Mouse (Mus musculus) liver, embryonic 13.5 days (tissue): ENCODE data around the gene Gk5. TPM values are rescaled to one million over a fixed set of nuclear protein-coding genes. Genes with fewer than 3 reads are reported as not detected.
"Not testable (repeated sequence)": the region's sequence is repeated elsewhere in the genome, so short reads cannot be mapped to it uniquely, and the experiment has no call there.

Experiments used
- ATAC-seq: fragments of 200-750 bp; cut with Nextera tagmentation; 2 replicates; pipeline ENCODE4 v1.8.0; 2017; ENCODE audit warnings: low read depth, mild to moderate bottlenecking, moderate number of reproducible peaks, moderate library complexity
- DNase-seq: peaks from one replicate; pipeline ENCODE4 v3.0.0; 2022
- H3K27ac ChIP-seq: fragments of 300-500 bp; sonication (generic); 2 replicates; pipeline ENCODE4 v1.5.1; 2015; ENCODE audit warnings: moderate library complexity, mild to moderate bottlenecking, inconsistent platforms
- H3K27me3 ChIP-seq: fragments of 300-500 bp; sonication (generic); 2 replicates; pipeline ENCODE4 v1.6.1; 2015; ENCODE audit warnings: mild to moderate bottlenecking, inconsistent platforms
- H3K36me3 ChIP-seq: fragments of 300-500 bp; sonication (generic); 2 replicates; pipeline ENCODE4 v1.6.1; 2015; ENCODE audit warnings: mild to moderate bottlenecking, inconsistent platforms
- H3K4me1 ChIP-seq: fragments of 300-500 bp; sonication (generic); replicated peaks from 2 replicates; pipeline ENCODE4 v1.6.1; 2015; ENCODE audit warnings: inconsistent platforms
- H3K4me2 ChIP-seq: fragments of 300-500 bp; sonication (generic); 2 replicates; pipeline ENCODE4 v1.6.1; 2015; ENCODE audit warnings: inconsistent platforms, mild to moderate bottlenecking, moderate library complexity
- H3K4me3 ChIP-seq: fragments of 300-500 bp; sonication (generic); replicated peaks from 2 replicates; pipeline ENCODE4 v1.5.1; 2015; ENCODE audit warnings: mild to moderate bottlenecking, inconsistent platforms
- H3K9ac ChIP-seq: fragments of 300-500 bp; sonication (generic); 2 replicates; pipeline ENCODE4 v1.6.1; 2015; ENCODE audit warnings: mild to moderate bottlenecking, inconsistent platforms
- H3K9me3 ChIP-seq: fragments of 300-500 bp; sonication (generic); replicated peaks from 2 replicates; pipeline ENCODE4 v1.6.1; 2016; ENCODE audit warnings: inconsistent platforms
- WGBS: fragments of 180-500 bp; shearing (Covaris S2); methylation state at CpG from one replicate; pipeline ENCODE4 v1.1.7; 2015; ENCODE audit not compliant: insufficient replicate concordance; 5-methylcytosine and 5-hydroxymethylcytosine counted together
- polyA plus RNA-seq: library from polyadenylated mRNA; unstranded; fragments of >200 nt; fragmentation: Nextera tagmentation; extraction: Ambion mirVana; gene quantifications from 2 replicates; pipeline ENCODE4 v1.2.1, GENCODE M21; 2015

Gene Gk5
- polyA plus RNA-seq, 1 experiment from 2014 or later, result 0.47 TPM

- no peak for DNase-seq
Measured at GRCm38 (mm10) chr9:96144883-96145282, 25.7 kb downstream of the Gk5 start.

GRCm38 (mm10) chr9:96152801-96153200 lies 33.6 kb downstream of the Gk5 start:
- no peaks in the 10 kb centered on the region for H3K27me3 ChIP-seq
- DNase-seq, result no peak
- no peak overlapping the region for H3K27ac ChIP-seq
- H3K36me3 ChIP-seq, result no peaks in the 10 kb centered on the region
- H3K4me3 ChIP-seq, result no peak overlapping the region
- H3K9ac ChIP-seq, result no peak overlapping the region
- ATAC-seq, result no peak
- WGBS, result 77% methylated on average over 7 of the region's 7 CpGs
- no peaks in the 10 kb centered on the region for H3K9me3 ChIP-seq
- H3K4me2 ChIP-seq, result no peak overlapping the region
- H3K4me1 ChIP-seq, result no peaks in the 10 kb centered on the region

More at GRCm38 (mm10) chr9:96144883-96145282, 25.7 kb downstream of the Gk5 start:
- H3K36me3 ChIP-seq, result no peaks in the 10 kb centered on the region
- H3K4me2 ChIP-seq, result no peak overlapping the region
- H3K4me1 ChIP-seq, result no peaks in the 10 kb centered on the region
- no peaks in the 10 kb centered on the region for H3K27me3 ChIP-seq
- no peak overlapping the region for H3K27ac ChIP-seq
- no peaks in the 10 kb centered on the region for H3K9me3 ChIP-seq
- no peak overlapping the region for H3K4me3 ChIP-seq
- H3K9ac ChIP-seq, result no peak overlapping the region
- no peak for ATAC-seq

- ATAC-seq, result no peak
- Histone ChIP-seq H3K36me3 (no peaks in the 10 kb centered on the region), H3K27me3 (no peaks in the 10 kb centered on the region), H3K9me3 (no peaks in the 10 kb centered on the region), H3K4me3 (no peak overlapping the region), H3K9ac (no peak overlapping the region), H3K27ac (no peak overlapping the region), H3K4me1 (no peaks in the 10 kb centered on the region), H3K4me2 (no peak overlapping the region)
- no peak for DNase-seq
- WGBS, result 14% methylated on average over 4 of the region's 4 CpGs
Measured at GRCm38 (mm10) chr9:96158431-96158830, 39.3 kb downstream of the Gk5 start.

- Histone ChIP-seq H3K9ac (no peak overlapping the region), H3K27ac (no peak overlapping the region), H3K9me3 (no peaks in the 10 kb centered on the region), H3K4me1 (no peaks in the 10 kb centered on the region), H3K36me3 (no peaks in the 10 kb centered on the region), H3K4me3 (no peak overlapping the region), H3K4me2 (no peak overlapping the region), H3K27me3 (no peaks in the 10 kb centered on the region)
- no peak for ATAC-seq
- 47% methylated on average over 3 of the region's 3 CpGs for WGBS
- no peak for DNase-seq
Measured at GRCm38 (mm10) chr9:96159047-96159446, 39.9 kb downstream of the Gk5 start.

- no peaks in the 10 kb centered on the region for H3K9me3 ChIP-seq
- no peak overlapping the region for H3K9ac ChIP-seq
- WGBS, result 82% methylated on average over 3 of the region's 3 CpGs
- no peak for ATAC-seq
- no peak overlapping the region for H3K4me2 ChIP-seq
- no peaks in the 10 kb centered on the region for H3K4me1 ChIP-seq
- no peaks in the 10 kb centered on the region for H3K36me3 ChIP-seq
- H3K4me3 ChIP-seq, result no peak overlapping the region
- DNase-seq, result no peak
- H3K27me3 ChIP-seq, result no peaks in the 10 kb centered on the region
- H3K27ac ChIP-seq, result no peak overlapping the region
Measured at GRCm38 (mm10) chr9:96160767-96161166, 41.6 kb downstream of the Gk5 start.

- Histone ChIP-seq H3K9ac (no peak overlapping the region), H3K27me3 (no peaks in the 10 kb centered on the region), H3K4me3 (no peak overlapping the region), H3K4me1 (no peaks in the 10 kb centered on the region), H3K27ac (no peak overlapping the region), H3K36me3 (no peaks in the 10 kb centered on the region), H3K4me2 (no peak overlapping the region), H3K9me3 (no peaks in the 10 kb centered on the region)
- 70% methylated on average over 5 of the region's 5 CpGs for WGBS
- ATAC-seq (no peak), DNase-seq (no peak)
Measured at GRCm38 (mm10) chr9:96162421-96162820, 43.3 kb downstream of the Gk5 start.

- Histone ChIP-seq H3K4me3 (no peak overlapping the region), H3K4me1 (no peaks in the 10 kb centered on the region), H3K9me3 (no peaks in the 10 kb centered on the region), H3K27ac (no peak overlapping the region), H3K27me3 (no peaks in the 10 kb centered on the region), H3K36me3 (no peaks in the 10 kb centered on the region), H3K4me2 (no peak overlapping the region), H3K9ac (no peak overlapping the region)
- 88% methylated on average over 7 of the region's 7 CpGs for WGBS
- DNase-seq (no peak), ATAC-seq (no peak)
Measured at GRCm38 (mm10) chr9:96163443-96163842, 44.3 kb downstream of the Gk5 start.

GRCm38 (mm10) chr9:96163983-96164382 lies 44.8 kb downstream of the Gk5 start:
- H3K27ac ChIP-seq, DNase-seq, H3K36me3 ChIP-seq, H3K4me1 ChIP-seq, H3K4me3 ChIP-seq, H3K27me3 ChIP-seq, H3K9ac ChIP-seq, H3K9me3 ChIP-seq, H3K4me2 ChIP-seq, ATAC-seq: not testable (repeated sequence)
- WGBS, result 92% methylated on average over 15 of the region's 15 CpGs

GRCm38 (mm10) chr9:96167168-96167585 lies 48.0 kb downstream of the Gk5 start:
- H3K9ac ChIP-seq, result no peak overlapping the region
- H3K4me2 ChIP-seq, result no peak overlapping the region
- no peak overlapping the region for H3K4me3 ChIP-seq
- peak; percentile 37 for DNase-seq
- H3K9me3 ChIP-seq, result no peaks in the 10 kb centered on the region
- ATAC-seq, result no peak
- no peaks in the 10 kb centered on the region for H3K4me1 ChIP-seq
- no peaks in the 10 kb centered on the region for H3K27me3 ChIP-seq
- no peak overlapping the region for H3K27ac ChIP-seq
- no peaks in the 10 kb centered on the region for H3K36me3 ChIP-seq
- 31% methylated on average over 5 of the region's 5 CpGs for WGBS

- H3K27ac ChIP-seq, result no peak overlapping the region
- H3K4me3 ChIP-seq, result no peak overlapping the region
- no peak overlapping the region for H3K4me2 ChIP-seq
- no peaks in the 10 kb centered on the region for H3K9me3 ChIP-seq
- H3K36me3 ChIP-seq, result no peaks in the 10 kb centered on the region
- no peak for DNase-seq
- no peak overlapping the region for H3K9ac ChIP-seq
- no peaks in the 10 kb centered on the region for H3K4me1 ChIP-seq
- ATAC-seq, result no peak
- H3K27me3 ChIP-seq, result no peaks in the 10 kb centered on the region
- WGBS, result 42% methylated on average over 3 of the region's 3 CpGs
Measured at GRCm38 (mm10) chr9:96170600-96170999, 51.4 kb downstream of the Gk5 start.

- ATAC-seq (no peak), DNase-seq (no peak)
- Histone ChIP-seq H3K27me3 (no peaks in the 10 kb centered on the region), H3K9ac (no peak overlapping the region), H3K27ac (no peak overlapping the region), H3K4me3 (no peak overlapping the region), H3K36me3 (no peaks in the 10 kb centered on the region), H3K9me3 (no peaks in the 10 kb centered on the region), H3K4me1 (peaks cover 7% of the 10 kb centered on the region; the same call in 1 of the 2 replicates), H3K4me2 (no peak overlapping the region)
- WGBS, result 59% methylated on average over 4 of the region's 4 CpGs
Measured at GRCm38 (mm10) chr9:96184909-96185308, 65.7 kb downstream of the Gk5 start.

- H3K9me3 ChIP-seq, result no peaks in the 10 kb centered on the region
- H3K4me3 ChIP-seq, result no peak overlapping the region
- no peak overlapping the region for H3K4me2 ChIP-seq
- no peaks in the 10 kb centered on the region for H3K27me3 ChIP-seq
- no peak overlapping the region for H3K9ac ChIP-seq
- H3K36me3 ChIP-seq, result no peaks in the 10 kb centered on the region
- ATAC-seq, result no peak
- peaks cover 7% of the 10 kb centered on the region; the same call in 1 of the 2 replicates for H3K4me1 ChIP-seq
- 46% methylated on average over 7 of the region's 7 CpGs for WGBS
- no peak overlapping the region for H3K27ac ChIP-seq
- DNase-seq, result no peak
Measured at GRCm38 (mm10) chr9:96186701-96187100, 67.5 kb downstream of the Gk5 start.
